Mouse (Mus musculus): ENCODE data around the gene Gm20075.

GRCm38 (mm10) chr13:96090929-96091328, 9.8 kb upstream of the Gm20075 start:
- TF ChIP-seq CTCF (IDR thresholded peaks at IDR 0.05; ENCODE audit: control insufficient read depth, insufficient read depth, insufficient replicate concordance, low read depth, low read length) (no peak), POLR2A (IDR thresholded peaks at IDR 0.05; ENCODE audit: control insufficient read depth, low read depth, low read length) (no peak)

All from testis, adult 2 months (tissue).